Mouse (Mus musculus) myocyte (in vitro differentiated cells): Measurements from ENCODE around the gene Sh3kbp1. TPM values are rescaled to one million over a fixed set of nuclear protein-coding genes. Genes with fewer than 3 reads are reported as not detected.
A peak's percentile ranks its signal among the peaks of the same experiment; 100 is the strongest.

ENCODE experiments used
- H3K27me3 ChIP-seq: one replicate; pipeline ENCODE4 v1.6.1; 2011; ENCODE audit not compliant: control insufficient read depth, insufficient read depth, insufficient read length
- H3K36me3 ChIP-seq: one replicate; pipeline ENCODE4 v1.6.1; 2011; ENCODE audit not compliant: control insufficient read depth, insufficient read depth
- H3K4me2 ChIP-seq: one replicate; pipeline ENCODE4 v1.6.1; 2011; ENCODE audit warnings: low read depth, control low read depth
- H3K4me3 ChIP-seq: one replicate; pipeline ENCODE4 v1.5.1; 2011; ENCODE audit warnings: mild to moderate bottlenecking, control low read depth, moderate library complexity
- H3K79me2 ChIP-seq: one replicate; pipeline ENCODE4 v1.6.1; 2011; ENCODE audit not compliant: control insufficient read depth, insufficient read depth
- H3ac ChIP-seq: one replicate; pipeline ENCODE4 v1.6.1; 2011; ENCODE audit not compliant: control insufficient read depth, insufficient read length
- CEBPB ChIP-seq: IDR thresholded peaks from 2 replicates; pipeline ENCODE4 v1.6.1; 2011; ENCODE audit warnings: mild to moderate bottlenecking, moderate library complexity; ENCODE audit not compliant: poor library complexity, insufficient read depth, severe bottlenecking
- E2F4 ChIP-seq: IDR thresholded peaks from one replicate; pipeline ENCODE4 v1.6.1; 2011; ENCODE audit warnings: mild to moderate bottlenecking, control low read depth, moderate library complexity; ENCODE audit not compliant: insufficient read depth
- MAX ChIP-seq: IDR thresholded peaks from one replicate; pipeline ENCODE4 v1.6.1; 2011; ENCODE audit warnings: low read depth, mild to moderate bottlenecking, control low read depth
- MYOD1 ChIP-seq, 3 experiments: IDR thresholded peaks; one replicate each; pipeline ENCODE4 v1.6.1; 2011; ENCODE audit warnings: control low read depth in 2 of 3, low read depth in 2 of 3, mild to moderate bottlenecking in 2 of 3, moderate library complexity in 1 of 3; ENCODE audit not compliant: insufficient read length in 2 of 3, control insufficient read depth in 1 of 3
- MYOG ChIP-seq, 3 experiments: IDR thresholded peaks; one replicate each; pipeline ENCODE4 v1.6.1; 2011; ENCODE audit warnings: control low read depth in 2 of 3, low read depth in 2 of 3, mild to moderate bottlenecking in 2 of 3; ENCODE audit not compliant: insufficient read length in 2 of 3, control insufficient read depth in 1 of 3, insufficient read depth in 1 of 3
- POLR2A ChIP-seq: IDR thresholded peaks from one replicate; pipeline ENCODE4 v1.6.1; 2011; ENCODE audit warnings: low read depth, mild to moderate bottlenecking, control low read depth, moderate library complexity; ENCODE audit not compliant: insufficient read length
- POLR2AphosphoS2 ChIP-seq: IDR thresholded peaks from one replicate; pipeline ENCODE4 v1.6.1; 2011; ENCODE audit warnings: low read depth, control low read depth; ENCODE audit not compliant: insufficient read length
- REST ChIP-seq: IDR thresholded peaks from one replicate; pipeline ENCODE4 v1.6.1; 2011; ENCODE audit warnings: mild to moderate bottlenecking, control low read depth, moderate library complexity; ENCODE audit not compliant: insufficient read depth, insufficient read length
- SRF ChIP-seq: IDR thresholded peaks from one replicate; pipeline ENCODE4 v1.6.1; 2011; ENCODE audit warnings: low read depth; ENCODE audit not compliant: control insufficient read depth, insufficient read length
- TCF12 ChIP-seq: IDR thresholded peaks from one replicate; pipeline ENCODE4 v1.6.1; 2011; ENCODE audit warnings: mild to moderate bottlenecking, control low read depth; ENCODE audit not compliant: poor library complexity, insufficient read depth, severe bottlenecking
- TCF3 ChIP-seq: IDR thresholded peaks from one replicate; pipeline ENCODE4 v1.6.1; 2011; ENCODE audit warnings: low read depth, control low read depth; ENCODE audit not compliant: insufficient read length
- USF1 ChIP-seq: IDR thresholded peaks from one replicate; pipeline ENCODE4 v1.6.1; 2011; ENCODE audit warnings: low read depth, mild to moderate bottlenecking, control low read depth, moderate library complexity
- polyA plus RNA-seq: library from polyadenylated mRNA; unstranded; fragments of >200 nt; fragmentation: generic; extraction: Trizol; gene quantifications from one replicate; pipeline ENCODE4 v1.2.1, GENCODE M21; 2012; ENCODE audit warnings: missing spikeins

Gene Sh3kbp1
- polyA plus RNA-seq, 1 experiment = 31.7 TPM

DNA sequence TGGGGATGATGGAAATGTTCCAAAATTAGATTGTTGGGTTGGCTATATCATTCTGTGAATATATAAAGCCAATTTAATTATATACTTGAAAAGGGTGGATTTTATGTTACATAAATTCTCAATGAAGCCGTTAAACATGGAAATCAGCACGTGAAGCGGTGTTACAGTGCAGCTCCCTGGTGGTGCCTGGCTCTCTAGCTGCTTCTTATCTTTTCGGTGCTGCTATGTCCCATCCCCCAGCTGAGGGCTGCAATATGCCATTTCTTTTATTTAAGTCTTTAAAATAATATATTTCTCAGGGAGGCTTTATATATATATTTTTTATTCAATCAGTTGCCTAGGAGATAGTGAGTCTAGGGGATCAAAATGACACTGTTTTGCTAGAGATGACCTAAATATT is 148.0 kb downstream of the Sh3kbp1 start:
- peaks cover 14% of the 10 kb centered on the region for H3K79me2 ChIP-seq
- no peak for TF ChIP-seq USF1
- no peak overlapping the region for H3K4me3 ChIP-seq
- no peaks in the 10 kb centered on the region for H3K27me3 ChIP-seq
- no peak overlapping the region for H3ac ChIP-seq
- no peaks in the 10 kb centered on the region for H3K36me3 ChIP-seq
- H3K4me2 ChIP-seq = no peak overlapping the region

DNA sequence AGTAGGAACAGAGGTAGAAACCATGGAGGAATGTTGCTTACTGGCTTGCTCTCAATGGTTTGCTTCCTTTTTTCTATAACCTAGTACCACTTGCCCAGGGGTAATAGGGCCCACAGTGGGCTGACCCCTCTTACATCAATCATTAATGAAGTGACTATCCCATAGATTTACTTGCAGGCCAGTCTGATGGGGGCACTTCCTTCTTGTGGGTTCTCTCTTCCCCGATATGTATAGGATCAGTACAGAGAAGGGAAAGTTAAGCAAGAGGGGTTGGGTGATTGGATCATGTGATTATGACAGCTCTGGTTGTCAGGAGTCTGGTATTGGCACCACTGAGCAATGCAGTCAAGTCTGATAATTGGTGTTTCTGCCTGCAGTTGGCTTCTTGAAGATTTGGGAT is 151.7 kb downstream of the Sh3kbp1 start:
- TF ChIP-seq MAX (no peak), USF1 (no peak)
- H3K36me3 ChIP-seq = no peaks in the 10 kb centered on the region
- no peaks in the 10 kb centered on the region for H3K27me3 ChIP-seq
- H3K4me3 ChIP-seq = no peak overlapping the region
- no peak overlapping the region for H3K4me2 ChIP-seq
- peaks cover 4% of the 10 kb centered on the region for H3K79me2 ChIP-seq
- no peak overlapping the region for H3ac ChIP-seq

DNA sequence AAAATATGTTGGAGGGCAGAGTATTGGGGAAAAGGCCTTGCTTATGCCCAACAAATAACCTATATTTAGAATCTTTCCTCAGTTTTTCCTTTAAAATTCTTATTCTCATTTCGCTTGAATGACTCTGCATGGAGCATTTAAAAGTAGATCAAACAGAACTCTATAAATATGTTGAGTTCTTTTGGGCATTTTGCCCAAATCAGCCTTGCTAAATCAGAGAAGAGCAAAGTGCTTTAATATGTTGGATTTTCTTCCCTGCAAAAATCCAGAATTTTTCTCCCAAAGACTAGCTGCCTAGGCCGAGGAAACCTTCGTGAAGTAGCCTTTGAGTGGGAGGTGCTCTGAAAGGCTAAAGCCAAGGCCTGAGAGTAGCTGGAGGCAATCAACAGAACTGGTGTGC is 163.4 kb downstream of the Sh3kbp1 start:
- TF ChIP-seq CEBPB (no peak), TCF3 (no peak), MAX (no peak), POLR2AphosphoS2 (no peak), E2F4 (no peak), MYOD1 (IDR thresholded peaks at IDR 0.05; ENCODE audit: control insufficient read depth in 1 of 3, insufficient read length in 2 of 3, low read depth in 2 of 3) (no peak), REST (no peak), USF1 (no peak), POLR2A (no peak), TCF12 (no peak), MYOG (IDR thresholded peaks at IDR 0.05; ENCODE audit: control insufficient read depth in 1 of 3, insufficient read depth in 1 of 3, insufficient read length in 2 of 3, low read depth in 2 of 3) (no peak)
- H3K27me3 ChIP-seq = no peaks in the 10 kb centered on the region
- no peaks in the 10 kb centered on the region for H3K36me3 ChIP-seq
- no peaks in the 10 kb centered on the region for H3K79me2 ChIP-seq
- H3K4me3 ChIP-seq = no peak overlapping the region
- H3ac ChIP-seq = no peak overlapping the region
- H3K4me2 ChIP-seq = no peak overlapping the region

DNA sequence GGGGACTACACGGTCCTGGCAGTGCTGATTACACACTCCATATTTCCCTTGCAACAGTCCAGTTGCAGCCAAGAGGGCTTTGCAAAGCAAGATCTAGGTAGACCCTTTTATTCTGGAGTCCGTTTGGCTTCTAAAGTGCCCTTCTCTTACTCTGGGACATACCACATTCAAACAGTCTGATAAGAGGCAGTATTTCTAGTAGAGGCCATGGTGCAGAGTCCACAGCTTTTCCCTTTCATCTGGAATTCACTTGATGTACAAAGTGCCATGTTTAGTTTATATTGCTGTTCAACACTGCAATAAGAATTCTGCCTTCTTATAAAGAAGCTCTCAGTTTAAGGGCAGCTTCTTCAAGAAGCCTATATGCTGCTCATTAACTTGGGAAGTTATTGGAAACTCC is 168.5 kb downstream of the Sh3kbp1 start:
- TF ChIP-seq USF1 (no peak), POLR2AphosphoS2 (no peak), MAX (no peak)
- H3K36me3 ChIP-seq = no peaks in the 10 kb centered on the region
- H3K4me3 ChIP-seq = no peak overlapping the region

DNA sequence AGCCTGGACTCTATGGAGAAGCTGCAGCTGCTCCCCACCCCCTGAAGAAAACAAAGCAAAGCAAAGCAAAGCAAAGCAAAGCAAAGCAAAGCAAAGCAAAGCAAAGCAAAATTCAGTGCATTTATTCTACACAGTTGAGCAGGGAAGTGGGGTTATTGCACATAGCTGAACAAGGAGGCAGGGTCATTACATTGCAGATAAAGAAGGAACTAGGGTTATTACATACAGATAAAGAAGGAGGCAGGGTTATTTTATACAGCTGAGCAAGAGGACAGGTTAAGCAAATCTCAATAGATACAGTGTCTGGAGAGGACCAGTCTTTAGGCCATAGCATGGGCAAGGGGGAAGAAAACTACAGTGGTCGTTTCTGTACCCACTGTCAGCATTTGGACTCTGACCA is 177.3 kb downstream of the Sh3kbp1 start:
- no peaks in the 10 kb centered on the region for H3K27me3 ChIP-seq
- no peak overlapping the region for H3K4me3 ChIP-seq
- no peak overlapping the region for H3ac ChIP-seq
- TF ChIP-seq SRF (no peak), TCF12 (no peak), E2F4 (no peak)
- no peaks in the 10 kb centered on the region for H3K36me3 ChIP-seq
- no peaks in the 10 kb centered on the region for H3K79me2 ChIP-seq
- no peak overlapping the region for H3K4me2 ChIP-seq

More for the DNA sequence above, 168.5 kb downstream of the Sh3kbp1 start:
- Histone ChIP-seq H3K27me3 (no peaks in the 10 kb centered on the region), H3ac (no peak overlapping the region), H3K79me2 (no peaks in the 10 kb centered on the region), H3K4me2 (no peak overlapping the region)

DNA sequence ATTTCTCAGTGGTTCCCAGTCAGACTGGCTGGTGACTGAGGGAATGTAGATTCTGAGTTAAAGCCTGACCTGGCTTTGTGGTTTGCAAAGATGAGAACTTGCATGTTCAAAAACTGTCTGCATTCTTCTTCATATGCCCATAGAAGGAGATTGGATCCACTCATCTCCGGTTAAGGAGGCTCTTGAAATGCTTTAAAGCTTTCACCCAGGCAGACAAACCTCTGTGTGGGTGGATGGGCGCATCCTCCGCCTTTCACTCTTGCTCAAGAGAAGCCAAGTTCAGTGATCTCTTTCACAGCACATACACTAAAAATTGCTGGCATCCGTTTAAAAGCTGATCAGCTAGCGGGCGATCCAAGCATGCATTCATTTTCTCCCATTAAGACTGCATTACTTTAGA is 182.4 kb downstream of the Sh3kbp1 start:
- TF ChIP-seq SRF (peak; percentile 32), USF1 (no peak), CEBPB (peak; percentile 71)
- Histone ChIP-seq H3K36me3 (no peaks in the 10 kb centered on the region), H3K4me2 (peak overlapping the region; percentile 62), H3K4me3 (no peak overlapping the region), H3K27me3 (no peaks in the 10 kb centered on the region), H3K79me2 (peaks cover 7% of the 10 kb centered on the region), H3ac (no peak overlapping the region)

DNA sequence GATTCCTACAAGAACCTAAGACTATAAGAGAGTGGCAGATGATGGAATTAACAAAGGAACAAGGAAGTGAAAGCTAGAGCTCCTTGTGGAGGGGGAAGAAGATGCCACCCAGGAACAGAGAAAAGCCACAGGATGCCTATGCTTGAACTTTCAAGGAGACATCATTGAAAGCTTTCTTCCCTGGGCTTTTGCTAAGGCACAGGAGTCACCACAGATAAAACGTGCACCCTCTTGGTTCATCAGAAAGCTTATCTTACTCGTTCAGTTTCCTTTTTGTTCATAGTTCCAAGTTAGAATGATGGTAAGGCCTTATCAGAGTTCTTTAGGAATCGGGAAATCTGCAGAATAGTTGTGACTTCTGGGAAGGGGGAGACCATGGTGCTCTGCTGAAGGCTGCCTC is 183.4 kb downstream of the Sh3kbp1 start:
- H3K4me3 ChIP-seq = no peak overlapping the region
- TF ChIP-seq MAX (no peak), TCF3 (no peak), SRF (no peak), E2F4 (no peak), POLR2AphosphoS2 (no peak), POLR2A (no peak), USF1 (no peak), MYOD1 (IDR thresholded peaks at IDR 0.05; ENCODE audit: control insufficient read depth in 1 of 3, insufficient read length in 2 of 3, low read depth in 2 of 3) (no peak), TCF12 (no peak), REST (no peak), CEBPB (no peak), MYOG (IDR thresholded peaks at IDR 0.05; ENCODE audit: control insufficient read depth in 1 of 3, insufficient read depth in 1 of 3, insufficient read length in 2 of 3, low read depth in 2 of 3) (no peak)
- no peak overlapping the region for H3ac ChIP-seq
- H3K27me3 ChIP-seq = no peaks in the 10 kb centered on the region
- H3K4me2 ChIP-seq = peak overlapping the region; percentile 62
- H3K36me3 ChIP-seq = no peaks in the 10 kb centered on the region
- H3K79me2 ChIP-seq = peaks cover 7% of the 10 kb centered on the region
